Mouse (Mus musculus) gastrocnemius, adult 18-20 months (tissue): ENCODE results near the gene Ccr4. TPM values are rescaled to one million over a fixed set of nuclear protein-coding genes. Genes with fewer than 3 reads are reported as not detected.
A peak's percentile ranks its signal among the peaks of the same experiment; 100 is the strongest.

ENCODE experiments used
- DNase-seq: peaks from one replicate; pipeline ENCODE4 v3.0.0; 2021; ENCODE audit warnings: low spot score
- long read RNA-seq, 2 experiments: library from polyadenylated mRNA; stranded (forward); transcript quantifications; one replicate each; pipeline ENCODE4 v2.0.0; 2021
- total RNA-seq, 2 experiments: library from RNA; stranded (reverse); gene quantifications; 2 replicates each; pipeline ENCODE4 v1.2.3; 2021

The Ccr4 gene
- not detected for total RNA-seq
- long read RNA-seq, experiment 1, result 0 reads
- long read RNA-seq, experiment 2, result 0 reads

DNA sequence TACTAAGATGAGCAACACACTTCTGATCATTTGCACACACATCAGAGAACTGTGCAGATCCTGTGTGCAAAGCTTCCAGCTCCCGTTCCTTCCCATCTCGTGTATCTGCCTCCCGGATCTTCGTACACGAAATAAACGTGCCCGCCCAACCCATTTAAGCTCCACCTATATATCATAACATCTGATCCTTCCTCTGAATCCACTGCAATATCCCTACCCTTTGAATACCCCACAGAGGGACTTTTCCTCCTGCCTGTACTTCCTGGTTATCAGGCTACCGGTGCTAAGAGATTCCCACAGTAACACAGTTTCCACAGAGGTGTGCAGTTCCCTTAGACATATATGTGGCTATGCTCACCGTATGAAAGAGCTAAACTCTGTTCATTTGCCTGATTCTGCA lies at the start of gene Ccr4:
Gene Ccr4, minus strand, starts transcription at position 101 of the 400 bp plus-strand sequence.
- no peak for DNase-seq

DNA sequence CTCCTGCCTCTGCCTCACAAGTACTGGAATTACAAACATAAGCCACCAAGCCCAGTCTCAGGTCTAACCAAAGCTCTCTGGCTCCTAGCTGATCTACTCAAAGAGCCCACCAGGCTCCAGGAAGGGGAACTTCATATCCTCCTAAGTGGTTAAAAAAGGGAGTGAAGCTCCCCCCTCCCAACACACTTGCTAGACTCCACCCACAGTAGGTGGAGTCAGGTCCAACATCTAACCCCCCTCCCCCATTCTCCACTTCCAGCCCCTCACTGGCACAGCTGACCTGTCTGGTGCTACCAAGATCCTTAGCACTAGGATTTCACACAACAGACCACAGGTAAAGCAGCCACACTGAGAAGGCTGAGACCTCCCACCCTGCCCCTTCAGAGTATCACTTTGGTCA lies 49.1 kb upstream of the Ccr4 start:
- DNase-seq, result no peak

DNA sequence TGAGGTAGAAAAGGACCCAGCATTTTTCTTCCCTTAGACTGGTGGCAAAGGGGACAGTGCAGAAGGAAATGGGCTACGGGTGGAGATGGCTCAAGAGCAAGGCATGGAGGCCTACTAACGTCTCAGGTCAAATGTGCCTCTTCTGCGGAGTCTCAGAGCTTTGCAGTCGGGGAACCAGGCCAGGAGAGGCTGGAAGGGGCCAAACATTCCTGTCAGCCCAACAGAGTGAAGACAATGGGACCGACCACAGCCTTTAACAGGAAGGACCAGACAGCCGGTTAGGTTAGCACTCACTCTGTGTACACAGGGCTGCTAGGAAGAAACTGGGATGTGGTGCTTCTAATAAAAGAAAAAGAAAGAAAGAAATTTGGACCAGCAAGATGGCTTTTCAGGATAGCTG lies 45.3 kb upstream of the Ccr4 start:
- DNase-seq, result no peak

DNA sequence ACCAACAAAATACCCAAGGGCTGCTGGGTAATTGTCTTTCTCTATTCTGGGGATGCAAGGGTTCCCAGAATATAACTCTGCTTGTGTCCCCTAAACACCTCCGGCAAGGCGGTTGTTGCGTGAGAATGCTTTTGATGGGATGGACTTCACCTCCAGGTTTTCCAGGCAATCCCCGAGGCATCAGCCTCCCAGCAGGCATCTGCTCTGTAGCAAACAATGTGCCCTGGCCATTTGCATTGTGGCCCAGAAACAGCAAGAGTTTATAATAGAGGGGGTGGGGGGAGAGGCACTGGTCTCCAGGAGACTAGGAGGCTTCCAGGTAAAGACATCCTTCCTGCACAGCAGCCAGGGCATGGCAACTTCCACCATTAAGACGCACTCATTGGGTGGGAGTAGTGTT lies 44.4 kb upstream of the Ccr4 start:
- no peak for DNase-seq

DNA sequence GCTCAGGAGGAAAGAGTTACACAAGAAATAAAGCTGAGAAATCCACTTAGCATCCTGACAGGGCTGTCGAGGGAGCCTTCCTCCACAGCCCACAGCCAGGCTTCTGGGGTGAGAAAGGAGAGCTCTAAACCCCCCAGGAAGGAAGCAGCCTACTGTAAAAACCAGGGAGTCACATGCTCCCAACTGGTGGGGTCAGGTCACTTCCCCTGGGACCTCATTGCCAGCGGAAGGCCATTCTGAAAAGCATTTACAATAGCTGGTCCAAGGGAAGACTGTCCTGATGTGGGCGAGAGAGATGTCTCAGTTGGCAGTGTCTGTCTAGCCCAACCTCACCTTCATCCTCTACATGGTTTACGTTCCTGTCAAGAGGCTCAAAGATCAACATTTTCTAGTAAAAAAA lies 43.8 kb upstream of the Ccr4 start:
- no peak for DNase-seq

DNA sequence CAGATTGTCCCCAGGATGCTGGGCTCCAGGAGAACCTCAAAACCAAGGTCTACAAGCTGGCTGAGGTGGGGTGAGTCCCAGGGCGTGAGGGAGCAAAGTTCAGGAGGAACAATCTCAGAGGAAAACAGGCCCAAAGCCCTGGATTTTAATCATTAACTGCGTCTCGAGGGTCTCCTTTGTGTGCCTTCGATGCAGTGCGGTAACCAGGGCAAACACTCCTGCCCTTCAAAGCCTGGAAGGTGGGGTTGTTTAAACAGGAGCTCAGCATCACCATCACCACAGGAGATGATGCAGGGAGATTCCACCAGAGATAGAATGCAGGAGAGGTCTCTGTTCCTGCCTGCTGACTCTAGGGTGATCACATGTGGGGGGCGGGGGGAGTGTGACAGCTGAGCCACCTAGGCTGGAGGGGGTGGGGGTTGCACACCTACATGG lies 42.9 kb upstream of the Ccr4 start:
- no peak for DNase-seq

DNA sequence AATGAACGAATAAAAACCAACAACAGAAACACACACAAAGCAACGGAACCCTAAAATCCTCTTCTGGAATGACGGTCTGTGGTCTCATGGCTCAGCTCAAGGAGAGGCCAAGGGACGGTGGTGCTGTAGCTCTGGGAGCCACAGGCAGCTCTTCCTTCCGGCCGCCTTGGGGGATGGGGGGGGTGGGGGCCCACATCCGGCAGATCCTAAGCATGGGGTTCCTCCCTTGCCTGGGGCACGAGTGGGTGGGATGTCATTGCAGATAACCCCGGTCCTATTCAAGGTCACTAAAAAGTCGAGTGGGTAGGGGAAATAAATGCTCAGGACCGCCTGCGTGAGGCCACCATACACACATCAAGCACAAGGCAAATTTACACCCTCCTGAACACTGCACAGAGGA lies 42.0 kb upstream of the Ccr4 start:
- DNase-seq, result no peak

DNA sequence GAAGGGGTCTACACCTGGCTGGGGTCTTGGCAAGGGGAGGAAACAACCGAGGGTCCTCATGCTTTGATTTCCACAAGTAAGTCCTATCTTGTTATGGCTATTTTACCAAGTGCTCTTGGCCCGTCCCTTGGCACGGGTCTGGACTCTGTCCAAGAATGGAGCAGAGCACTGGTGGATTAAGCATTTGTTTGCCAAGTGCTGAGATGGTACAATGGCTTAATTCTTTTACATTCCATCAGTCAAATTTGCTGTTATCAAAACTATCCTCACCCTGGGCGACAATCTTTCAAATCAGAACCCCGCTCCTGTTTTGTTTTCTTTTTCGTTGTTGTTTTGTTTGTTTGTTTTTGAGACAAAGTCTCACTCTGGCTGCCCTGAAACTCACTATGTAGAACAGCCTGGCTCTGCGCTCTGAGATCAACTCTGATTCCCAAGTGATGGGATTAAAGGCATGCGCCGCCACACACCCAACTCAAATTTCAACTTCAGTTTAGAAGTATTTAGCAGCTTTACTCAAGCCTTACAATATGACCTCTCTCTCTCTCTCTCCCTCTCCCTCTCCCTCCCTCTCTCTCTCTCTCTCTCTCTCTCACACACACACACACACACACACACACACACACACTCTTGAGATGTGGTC lies 40.2 kb upstream of the Ccr4 start:
- DNase-seq, result no peak

DNA sequence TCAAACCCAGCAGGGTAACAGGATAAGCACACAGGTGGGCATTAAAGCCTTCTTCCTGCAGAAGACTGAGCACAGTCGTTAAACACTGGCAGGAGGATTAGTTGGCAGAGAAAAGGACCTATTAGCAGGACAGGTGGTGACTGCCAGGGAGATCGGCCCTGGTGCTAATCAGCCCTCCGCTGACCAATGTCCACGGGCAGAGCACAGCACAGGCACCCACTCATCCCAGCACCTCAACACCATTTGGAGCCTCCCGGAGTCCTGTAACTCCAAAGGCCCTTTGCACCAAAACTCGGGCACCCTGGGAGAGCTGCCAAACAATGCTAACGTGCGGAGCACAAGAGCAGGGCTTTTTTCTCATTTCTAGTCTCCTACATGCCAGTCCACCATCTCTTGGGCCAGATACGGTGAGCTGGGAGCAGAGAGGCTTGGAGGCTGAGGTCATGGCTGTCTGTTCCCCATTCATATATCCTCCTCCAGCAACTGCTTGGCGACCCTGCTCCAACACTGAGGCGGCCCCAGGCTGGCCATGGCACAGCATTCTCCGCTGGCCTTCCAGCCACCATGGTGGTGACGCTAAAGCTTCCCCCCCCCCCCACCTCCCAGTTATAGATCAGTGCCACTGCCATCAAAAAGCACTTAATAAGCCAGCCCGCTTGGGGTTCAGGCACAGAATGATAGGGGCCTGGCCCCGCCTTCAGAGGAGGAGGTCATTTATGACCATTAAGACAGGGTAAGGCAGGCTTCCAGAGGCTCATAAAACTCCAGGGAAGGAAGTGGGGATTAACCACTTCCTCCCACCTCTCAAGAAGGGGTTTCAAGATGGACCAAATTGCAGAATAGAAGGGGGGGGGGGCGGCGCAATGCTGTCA lies 39.4 kb upstream of the Ccr4 start:
- DNase-seq, result no peak

DNA sequence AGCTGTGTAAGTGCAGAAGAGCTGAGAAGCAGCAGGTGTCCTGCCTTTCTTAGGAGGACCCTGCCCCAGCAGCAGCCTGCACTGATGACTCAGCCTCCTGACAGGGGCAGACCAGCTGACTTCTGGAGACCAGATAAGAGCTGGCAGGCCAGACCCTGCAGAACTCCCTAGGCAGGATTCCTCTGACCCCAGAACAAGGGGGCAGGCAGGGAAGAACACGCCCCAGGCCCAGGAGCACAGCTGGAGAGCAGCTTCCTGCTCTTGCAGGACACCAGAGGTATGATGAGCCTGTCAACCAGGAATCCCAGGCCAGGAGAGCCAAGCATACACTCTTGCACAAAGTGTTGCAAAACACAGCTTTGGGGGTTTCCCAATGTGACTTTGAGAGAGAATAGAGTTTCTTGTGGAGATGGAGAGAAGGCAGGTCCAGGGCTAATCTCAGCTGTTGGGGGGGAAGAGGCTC lies 36.6 kb upstream of the Ccr4 start:
- DNase-seq, result no peak

DNA sequence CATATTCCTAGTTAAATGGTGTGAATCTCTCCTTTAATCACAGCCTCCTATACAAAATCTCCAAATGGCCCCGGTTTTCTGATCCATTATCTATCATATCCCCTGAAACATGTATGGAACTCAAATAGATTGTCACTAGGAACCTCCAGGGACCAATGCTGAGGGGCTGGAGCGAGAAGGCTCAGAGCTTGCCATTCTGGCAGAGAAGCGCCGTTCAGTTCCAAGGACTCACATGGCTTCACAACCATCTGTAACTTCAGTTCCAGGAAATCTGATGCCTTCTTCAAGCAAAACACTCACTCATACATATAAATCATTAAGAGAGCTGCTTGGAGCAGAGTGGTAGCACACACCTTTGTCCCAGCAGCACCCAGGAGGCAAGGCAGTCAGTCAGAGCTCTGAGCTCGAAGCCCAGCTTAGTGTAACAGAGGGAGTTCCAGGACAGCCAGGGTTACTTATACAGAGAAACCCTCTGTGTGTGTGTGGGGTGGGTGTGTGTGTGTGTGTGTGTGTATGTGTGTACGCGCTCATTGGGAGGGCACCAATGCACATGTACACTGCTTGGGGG lies 34.4 kb upstream of the Ccr4 start:
- DNase-seq, result peak; percentile 15

DNA sequence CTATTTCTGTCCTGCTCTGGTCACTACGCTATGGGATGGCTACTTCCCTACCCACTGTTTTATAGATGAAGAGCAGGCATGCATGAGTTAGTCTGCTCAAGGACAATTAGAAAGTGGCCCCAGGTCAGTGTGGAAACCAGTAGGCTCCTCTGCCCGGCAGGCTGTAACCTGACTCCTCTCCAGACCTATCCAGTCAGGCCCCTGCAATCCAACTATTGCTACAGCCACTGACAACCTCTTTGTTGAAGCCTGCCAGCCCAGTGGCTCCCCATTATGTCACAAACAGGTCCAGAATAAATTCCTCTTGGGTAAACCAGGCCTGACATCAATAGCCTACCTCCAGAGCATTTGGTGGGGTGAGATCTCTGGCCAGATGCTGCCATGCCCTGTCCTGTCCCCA lies 31.9 kb upstream of the Ccr4 start:
- DNase-seq, result no peak

DNA sequence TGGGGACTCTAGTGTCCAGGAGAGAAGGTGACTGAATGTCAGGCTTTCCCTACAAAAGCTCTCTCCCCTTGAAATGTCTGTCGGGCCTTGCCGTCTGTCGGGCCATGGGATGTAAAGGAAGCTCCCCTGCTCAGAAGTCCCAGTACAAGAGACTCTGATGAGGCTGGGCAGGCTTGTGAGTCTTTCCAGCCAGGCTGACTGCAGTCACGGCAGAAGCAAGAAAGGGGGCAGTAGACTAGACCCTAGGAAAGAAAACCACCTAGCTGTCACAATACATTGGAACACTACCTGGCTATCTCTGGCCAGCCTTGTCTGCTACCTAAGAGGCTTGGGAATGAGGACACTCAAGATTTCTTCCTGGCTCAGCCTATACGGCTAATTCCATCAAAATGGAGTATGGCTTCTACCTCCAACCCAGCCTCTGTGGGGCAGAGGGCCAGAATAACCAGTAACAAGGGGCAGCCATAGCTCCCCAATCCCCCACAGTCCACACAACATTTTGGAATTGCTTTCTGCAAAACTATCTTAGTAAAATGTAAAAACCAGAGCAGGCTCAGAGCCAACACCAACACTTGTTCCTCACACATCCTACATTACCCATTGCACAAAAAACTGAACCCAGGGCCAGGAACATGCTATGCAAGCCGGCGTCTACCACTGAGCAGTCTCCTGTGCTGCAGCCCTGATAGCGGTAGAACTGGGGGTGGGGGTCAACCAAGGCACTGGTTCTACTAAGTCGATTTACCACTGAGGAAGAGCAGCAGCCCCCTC lies 30.2 kb upstream of the Ccr4 start:
- no peak for DNase-seq

DNA sequence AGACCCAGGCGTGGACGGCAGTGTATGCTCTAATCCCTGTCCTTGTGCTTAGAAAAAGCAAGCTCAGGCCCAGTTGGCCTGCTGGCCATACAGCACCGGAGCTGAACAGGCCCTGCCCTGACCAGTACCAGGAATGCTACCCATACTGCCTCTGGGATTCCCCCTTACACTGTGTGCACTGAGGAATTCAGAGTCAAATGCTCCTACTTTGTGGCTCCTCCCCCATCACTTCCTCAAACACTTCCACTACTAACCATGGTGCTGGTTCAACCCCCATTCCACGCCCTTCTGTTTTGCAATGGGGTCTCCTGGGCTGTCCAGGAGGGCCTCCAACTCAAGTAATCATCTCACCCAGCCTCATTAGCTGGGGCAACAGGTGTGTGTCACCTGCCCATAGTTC lies 29.1 kb upstream of the Ccr4 start:
- DNase-seq, result no peak

DNA sequence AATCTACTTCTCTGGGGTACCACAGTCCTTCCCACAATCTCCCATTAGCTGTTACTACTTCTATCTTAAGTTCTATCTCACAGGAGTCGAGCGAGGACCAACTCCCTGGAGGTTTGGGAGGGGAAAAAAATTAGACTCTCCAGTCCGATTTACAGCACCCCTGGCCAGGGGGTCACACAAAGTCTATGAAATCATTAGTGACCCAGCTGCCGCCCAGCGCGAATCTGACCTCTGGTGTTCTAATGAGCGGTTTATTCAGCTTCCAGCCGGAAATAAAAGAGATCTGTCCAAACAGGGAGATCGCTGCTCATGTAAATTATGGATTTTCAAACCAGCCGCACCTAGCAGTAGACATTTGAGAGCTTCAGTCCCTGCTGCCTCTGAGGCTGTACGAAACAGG lies 26.6 kb upstream of the Ccr4 start:
- no peak for DNase-seq

DNA sequence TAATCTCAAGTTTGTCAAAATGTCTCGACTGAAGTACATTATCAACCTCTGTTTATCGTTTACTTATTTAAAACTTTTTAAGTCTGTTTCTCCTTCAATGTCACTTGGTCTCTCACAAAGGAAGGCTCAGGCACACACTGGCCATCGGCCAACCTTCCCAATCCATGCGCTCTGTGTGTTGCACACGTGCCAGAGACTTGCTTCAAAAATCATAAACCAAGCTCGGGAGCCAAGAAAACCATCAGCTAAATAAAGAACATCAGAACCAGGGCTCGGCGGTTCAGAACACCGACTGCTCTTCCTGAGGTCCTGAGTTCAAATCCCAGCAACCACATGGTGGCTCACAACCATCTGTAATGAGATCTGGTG lies 23.9 kb upstream of the Ccr4 start:
- no peak for DNase-seq

DNA sequence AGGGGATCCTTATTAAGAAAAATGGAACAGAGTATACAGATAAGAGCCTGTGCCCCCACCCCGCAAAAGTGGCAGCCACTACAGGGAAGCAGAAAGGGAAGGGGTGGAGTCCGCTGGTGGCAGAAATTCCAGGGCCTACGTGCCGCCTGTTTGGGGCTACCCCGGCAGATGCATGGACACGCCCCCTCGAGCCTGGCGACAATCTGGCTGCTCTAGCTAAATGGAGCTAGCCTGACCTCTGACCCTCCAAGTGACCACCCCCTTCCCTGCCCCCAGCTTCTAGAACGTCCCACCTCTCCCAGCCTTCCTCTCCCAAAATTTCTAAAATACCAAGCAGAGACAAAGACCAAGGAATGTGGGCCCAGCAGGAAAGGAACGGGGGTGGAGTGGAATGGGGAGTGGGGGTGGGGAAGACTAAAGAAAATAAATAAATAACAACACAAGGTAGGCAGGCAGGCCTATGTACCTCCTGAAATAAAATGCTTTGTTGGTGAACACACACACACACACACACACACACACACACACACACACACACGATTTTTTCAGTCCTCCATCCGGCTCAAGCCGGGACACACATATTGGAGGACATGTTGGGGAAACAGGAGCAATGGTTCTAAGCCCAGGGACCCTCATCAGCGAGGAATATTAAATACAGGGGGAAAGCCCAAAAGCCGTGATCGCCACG lies 23.4 kb upstream of the Ccr4 start:
- no peak for DNase-seq

DNA sequence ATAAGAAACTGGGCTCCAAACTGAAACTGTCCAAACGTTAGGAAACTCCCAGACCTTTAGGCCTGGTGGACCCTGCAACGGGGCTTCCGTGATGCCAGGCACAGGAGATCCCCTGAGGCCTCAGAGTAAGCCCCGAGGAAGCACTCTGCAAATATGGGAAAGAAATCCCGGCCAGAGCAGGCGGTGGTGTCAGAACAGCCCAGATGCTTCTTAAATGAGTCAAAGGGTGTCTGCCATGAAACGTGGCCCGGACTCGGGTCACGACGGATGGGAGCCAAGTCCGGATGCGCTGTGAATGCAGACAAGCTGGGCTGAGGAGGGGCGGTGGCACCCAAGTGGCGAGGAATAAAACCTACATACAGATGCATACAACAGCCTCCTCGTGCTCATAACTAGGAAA lies 22.4 kb upstream of the Ccr4 start:
- DNase-seq, result peak; percentile 44

DNA sequence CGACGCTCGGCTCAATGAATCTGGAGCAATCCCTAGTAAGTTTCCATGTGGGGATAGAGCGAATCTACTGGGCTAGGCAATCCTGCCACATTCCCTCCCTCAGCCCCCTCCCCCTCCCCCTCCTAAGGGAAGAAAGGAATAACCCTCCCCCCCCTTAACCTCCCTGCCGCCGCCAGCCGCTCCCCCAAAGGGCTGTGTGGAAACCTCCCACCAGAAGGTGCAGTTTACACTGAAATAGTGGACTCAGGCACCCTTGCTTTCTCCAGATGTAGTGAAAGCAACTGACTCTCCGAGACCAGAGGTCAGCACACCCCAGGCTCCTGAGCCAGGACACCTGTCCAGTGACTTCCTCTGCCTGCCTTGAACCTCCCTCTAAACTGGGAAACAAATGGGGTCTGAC lies 21.9 kb upstream of the Ccr4 start:
- DNase-seq, result no peak

DNA sequence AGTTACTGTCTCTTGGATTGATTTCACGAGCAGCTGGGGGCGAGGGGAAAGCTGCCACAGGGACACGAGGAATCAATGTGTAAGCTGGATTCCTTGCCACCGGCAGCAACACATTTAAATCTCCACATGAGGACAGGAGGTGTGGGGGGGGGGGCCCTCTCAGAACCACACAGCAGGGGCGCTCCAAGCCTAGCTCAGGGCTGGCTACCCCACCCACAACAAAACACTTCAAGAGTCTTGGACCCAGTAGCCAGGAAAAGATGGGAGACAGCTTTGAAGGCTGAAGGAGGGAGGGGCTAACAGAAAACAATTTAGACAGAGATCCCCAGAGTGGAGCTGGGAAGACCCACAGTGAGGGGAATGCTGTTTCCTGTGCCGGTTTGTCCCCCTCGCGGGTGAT lies 21.2 kb upstream of the Ccr4 start:
- no peak for DNase-seq

DNA sequence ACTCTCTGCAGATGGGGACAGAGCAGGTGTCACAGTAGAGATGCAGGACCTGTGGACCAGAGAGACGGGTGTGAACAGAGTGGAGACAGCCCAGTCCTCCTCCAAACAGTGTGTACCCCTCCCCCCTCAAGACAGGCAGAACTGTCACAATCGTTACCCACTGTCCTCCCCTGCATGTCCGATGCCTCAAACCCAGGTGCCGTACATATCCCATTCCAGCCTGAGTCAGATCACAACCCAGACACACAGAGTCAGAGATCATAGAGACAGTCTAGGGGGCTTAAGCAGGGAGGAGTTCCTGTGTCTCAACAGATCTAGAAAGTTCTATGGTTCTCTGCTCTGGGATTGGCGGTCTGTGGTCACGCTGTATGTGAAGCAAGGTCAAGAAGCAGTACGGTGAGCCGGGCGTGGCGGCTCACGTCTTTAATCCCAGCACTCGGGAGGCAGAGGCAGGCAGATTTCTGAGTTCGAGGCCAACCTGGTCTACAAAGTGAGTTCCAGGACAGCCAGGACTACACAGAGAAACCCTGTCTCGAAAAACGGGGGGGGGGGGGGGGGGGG lies 20.4 kb upstream of the Ccr4 start:
- no peak for DNase-seq
